Mouse (Mus musculus): ENCODE results near the gene Gm11634.
A peak's percentile ranks its signal among the peaks of the same experiment; 100 is the strongest.
"Not testable (repeated sequence)": the region's sequence is repeated elsewhere in the genome, so short reads cannot be mapped to it uniquely, and the experiment has no call there.

Gm11634 gene

DNA sequence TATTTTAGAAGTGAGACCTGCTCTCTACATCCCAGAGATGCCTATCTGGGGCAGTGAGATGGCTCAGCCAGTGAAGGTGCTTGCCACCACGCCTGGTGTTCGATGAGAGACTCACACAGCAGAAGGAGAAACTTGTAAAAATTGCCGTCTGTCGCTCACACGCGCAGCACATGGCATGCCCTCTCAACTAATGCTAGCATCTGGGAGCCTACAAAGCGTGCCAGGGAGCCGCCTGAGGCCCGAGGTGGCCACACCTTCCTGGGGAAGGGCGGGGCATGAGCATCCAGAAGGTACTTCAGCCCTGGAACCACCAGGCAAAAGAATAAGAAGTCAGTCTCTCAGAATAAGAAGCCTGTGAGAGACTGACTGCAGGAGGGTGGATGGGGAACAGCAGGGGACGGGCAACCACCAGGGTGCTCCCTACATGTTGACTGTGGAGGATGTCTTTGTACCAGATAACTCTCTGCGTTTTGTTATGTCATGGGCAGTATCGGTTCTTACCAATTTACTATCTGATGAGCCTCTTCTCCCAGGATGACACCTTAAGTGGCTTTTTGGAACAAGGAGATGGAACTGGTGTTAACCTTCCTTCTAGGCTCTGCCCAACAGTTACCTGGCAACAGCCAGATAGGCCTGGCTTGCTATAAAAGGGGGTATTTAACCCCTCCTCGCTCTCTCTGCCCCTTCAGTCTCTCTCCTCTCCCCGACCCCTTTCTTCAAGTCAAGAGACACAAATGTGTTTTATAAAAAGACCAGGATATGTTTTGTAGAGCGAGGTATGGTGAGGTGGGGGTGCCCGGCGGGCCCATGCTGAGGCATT lies 18.1 kb upstream of the Gm11634 start:
- DNase-seq (ENCODE audit: low spot score) = peak; percentile 35

DNA sequence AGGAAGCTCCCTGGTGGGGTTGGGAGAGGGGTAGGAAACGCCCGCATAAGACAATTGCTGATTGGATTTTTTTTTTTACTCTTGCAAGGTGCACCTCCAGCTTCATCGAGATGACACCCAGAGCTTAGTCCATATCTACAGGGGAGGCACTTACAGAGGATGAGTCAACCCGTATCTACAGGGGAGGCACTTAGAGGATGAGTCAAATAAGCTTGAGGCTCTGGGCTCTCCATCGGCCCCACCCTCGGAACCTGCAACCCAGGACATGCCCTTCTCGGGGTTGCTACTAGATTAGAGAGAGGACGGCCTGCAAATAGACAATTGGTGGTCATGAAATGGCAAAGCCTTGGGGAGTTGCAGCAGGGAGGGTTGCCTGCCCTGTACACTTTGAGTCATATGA lies 17.0 kb upstream of the Gm11634 start:
- no peak for DNase-seq (ENCODE audit: low spot score)

DNA sequence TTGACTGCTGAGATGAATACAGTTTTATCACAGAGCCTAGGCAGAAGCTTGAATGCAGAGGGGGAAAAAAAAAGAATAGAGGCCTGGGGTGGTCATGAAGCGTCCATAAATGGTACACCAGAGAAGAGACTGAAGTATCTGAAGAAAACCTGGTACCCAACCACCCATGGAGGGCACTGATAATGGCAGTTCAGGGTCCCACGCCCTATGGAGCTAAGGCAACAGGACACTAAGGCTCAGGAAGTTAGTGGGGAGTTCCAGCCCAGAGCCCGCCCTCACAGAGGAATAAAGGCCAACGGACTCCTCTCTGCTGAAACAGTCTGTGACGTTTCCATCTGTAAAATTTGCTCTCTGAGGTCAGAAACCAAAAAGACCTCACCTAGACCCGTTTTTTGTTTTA lies 16.3 kb upstream of the Gm11634 start:
- no peak for DNase-seq (ENCODE audit: low spot score)

DNA sequence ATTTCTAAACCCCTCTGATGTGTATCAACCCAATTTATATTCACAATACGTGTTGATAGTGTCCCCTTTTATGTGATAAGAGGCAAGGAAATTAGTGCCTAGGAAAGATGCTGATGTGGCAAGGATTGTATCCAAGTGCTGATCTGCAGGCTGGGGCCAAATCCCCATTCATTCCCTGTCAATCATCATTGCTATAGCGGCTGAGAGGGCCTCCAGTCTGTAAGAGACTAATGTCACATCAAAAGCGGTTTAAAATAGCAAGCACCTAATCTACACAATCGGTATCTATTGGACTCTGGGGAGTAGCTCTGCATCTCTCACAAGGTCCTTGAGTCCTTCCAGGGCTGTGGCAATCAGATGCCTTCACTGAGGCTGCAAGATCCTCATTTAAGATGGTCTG lies 15.1 kb upstream of the Gm11634 start:
- DNase-seq (ENCODE audit: low spot score) = no peak

DNA sequence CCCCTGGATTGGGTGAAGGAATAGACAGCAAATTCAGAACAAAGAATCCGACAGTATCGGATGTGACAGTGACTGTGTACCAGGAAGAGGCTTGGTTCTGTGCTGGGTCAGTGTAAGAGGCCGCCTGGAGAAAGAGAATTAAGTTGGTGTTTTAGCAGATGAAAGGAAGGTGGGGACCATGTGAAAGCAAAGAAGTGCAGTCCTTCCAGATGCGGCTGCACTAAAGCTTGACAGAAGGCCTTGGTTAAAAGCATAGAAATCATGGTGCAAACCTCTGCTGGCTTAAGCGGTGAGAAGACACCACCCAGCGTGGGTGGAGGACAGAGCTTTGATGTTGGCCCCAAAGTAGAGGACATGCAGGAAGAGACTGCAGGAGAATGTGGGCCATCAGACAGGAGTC lies 14.5 kb upstream of the Gm11634 start:
- DNase-seq (ENCODE audit: low spot score) = no peak

DNA sequence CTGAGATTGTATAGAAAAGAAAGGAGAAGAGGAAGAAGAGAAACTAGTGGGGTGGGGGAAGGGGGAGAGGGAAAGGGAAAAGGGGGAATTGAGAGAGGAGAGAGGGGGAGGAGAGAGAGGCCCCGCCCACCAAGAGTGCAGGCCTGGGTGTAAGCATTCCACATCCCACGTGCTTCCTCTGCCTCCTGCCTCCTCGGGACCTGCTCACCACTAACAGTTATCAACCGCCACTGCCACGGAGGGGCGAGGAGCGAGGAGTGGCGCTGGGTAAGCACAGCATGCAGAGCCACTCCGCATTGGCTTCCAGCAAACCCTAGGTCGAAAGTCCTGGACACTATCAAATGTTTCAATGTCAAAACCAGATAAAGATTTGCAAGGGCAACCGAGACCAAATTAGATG lies 11.4 kb upstream of the Gm11634 start:
- DNase-seq (ENCODE audit: low spot score) = peak; percentile 7

DNA sequence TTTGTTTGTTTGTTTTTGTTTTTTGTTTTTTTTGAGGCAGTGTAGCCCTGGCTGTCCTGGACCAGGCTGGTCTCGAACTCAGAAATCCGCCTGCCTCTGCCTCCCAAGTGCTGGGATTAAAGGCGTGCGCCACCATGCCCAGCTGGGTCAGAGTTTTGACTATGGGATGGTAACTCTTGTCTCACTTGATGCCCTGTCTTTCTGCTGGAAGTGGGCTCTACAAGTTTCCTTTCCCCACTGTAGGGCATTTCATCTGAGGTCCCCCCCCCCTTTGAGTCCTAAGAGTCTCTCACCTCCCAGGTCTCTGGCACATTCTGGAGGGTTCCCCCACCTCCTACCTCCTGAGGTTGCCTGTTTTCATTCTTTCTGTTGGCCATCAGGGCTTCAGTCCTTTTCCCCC lies 8.1 kb upstream of the Gm11634 start:
- not testable (repeated sequence) for DNase-seq (ENCODE audit: low spot score)

DNA sequence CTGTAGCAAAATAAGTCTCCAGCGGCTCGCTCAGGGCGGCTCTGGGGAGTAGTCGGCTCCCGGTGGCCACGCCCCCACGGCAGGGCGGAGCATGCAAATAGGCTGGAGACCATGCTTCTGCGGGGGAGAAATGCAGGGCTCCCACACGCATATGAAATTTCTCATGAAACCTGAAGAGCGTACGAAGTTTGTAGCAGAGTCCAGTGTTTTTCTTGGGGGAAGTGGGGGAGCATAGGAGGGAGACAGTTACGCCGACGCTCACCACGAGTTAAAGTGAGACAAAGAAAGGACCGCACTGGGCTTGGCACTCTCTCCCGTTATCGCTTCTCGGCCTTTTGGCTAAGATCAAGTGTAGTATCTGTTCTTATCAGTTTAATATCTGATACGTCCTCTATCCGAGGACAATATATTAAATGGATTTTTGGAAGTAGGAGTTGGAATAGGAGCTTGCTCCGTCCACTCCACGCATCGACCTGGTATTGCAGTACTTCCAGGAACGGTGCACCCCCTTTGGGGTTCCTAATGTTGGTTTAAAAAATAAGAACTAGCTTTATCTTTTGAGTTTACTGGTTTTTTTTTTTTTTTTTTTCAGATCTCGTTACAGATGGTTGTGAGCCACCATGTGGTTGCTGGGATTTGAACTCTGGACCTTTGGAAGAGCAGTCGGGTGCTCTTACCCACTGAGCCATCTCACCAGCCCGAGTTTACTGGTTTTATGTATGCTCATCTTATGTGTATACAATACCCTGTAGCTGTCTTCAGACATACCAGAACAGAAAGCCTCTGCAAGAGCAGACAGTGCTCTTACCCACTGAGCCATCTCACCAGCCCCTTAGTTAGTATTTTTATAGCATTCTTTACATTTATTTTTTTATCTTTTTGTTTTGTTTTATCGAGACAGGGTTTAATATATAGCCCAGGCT lies 5.7 kb upstream of the Gm11634 start:
- peak; percentile 89 for DNase-seq (ENCODE audit: low spot score)

DNA sequence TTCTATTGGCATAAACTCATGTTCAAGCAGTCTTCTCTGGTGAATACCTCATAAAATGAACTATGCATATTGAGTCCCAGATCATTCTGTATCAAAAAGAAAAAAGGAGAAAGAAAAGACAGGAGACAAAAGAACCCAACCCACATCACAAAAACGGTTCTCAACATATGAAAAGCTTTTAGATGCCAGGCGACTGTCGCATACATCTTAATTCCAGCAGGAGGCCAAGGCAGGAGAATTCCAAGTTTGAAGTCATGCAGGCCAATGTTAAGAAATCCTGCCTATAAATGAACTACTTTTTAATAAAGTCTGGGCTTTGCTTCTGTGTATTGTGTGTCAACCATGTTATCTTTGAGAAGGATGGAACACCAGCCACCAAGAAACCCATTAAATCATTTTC lies 5.1 kb upstream of the Gm11634 start:
- DNase-seq (ENCODE audit: low spot score) = no peak

DNA sequence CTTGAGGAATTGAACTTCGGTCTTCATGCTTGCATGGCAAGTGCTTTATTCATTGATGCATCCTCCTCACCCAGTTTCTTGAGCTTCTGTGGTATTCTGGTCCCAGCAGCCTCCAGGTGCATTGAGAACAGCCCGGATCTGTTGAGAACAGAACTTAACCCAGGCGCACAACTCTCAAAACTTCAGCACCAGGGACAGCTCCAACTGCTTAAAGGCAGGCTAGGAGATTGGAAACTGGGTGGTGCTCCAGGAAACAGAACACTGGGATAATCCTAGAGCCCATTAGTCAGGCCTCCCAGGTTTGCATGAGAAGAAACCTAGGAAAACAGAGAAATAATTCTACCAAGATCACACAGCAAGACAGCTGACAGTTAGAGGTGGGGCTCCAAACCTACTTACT lies 3.4 kb upstream of the Gm11634 start:
- peak; percentile 89 for DNase-seq (ENCODE audit: low spot score)

DNA sequence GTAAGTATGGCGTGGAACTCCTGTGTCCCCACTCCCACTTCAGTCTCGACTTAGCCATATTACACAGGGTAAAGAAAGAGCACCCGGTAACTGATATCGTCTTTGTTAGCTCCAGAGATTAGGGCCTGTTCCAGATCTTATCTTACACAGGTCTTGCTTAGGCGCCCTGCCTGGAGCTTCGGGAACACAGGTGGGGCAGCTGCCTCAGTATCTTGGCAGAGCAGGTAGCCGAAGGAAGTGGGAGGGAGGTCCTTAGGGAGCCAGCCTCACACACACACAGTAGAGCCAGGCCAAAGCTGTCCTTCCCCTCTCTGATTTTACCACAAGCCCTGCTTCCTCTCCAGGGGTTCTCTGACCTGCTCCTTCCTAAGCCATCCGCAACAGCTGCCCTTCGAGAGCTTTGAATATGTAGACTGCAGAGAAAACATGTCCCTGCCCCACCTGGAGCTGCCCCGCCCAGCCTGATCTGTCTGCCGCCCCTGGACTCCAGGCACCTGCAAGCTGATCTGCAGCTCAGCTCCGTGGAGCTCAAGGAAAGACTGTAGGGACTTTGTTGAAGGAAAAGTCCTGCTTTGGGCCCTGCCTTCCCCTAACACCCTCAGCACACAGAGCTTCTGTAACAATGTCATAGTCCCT lies 8.9 kb downstream of the Gm11634 start:
- DNase-seq (ENCODE audit: low spot score) = no peak

DNA sequence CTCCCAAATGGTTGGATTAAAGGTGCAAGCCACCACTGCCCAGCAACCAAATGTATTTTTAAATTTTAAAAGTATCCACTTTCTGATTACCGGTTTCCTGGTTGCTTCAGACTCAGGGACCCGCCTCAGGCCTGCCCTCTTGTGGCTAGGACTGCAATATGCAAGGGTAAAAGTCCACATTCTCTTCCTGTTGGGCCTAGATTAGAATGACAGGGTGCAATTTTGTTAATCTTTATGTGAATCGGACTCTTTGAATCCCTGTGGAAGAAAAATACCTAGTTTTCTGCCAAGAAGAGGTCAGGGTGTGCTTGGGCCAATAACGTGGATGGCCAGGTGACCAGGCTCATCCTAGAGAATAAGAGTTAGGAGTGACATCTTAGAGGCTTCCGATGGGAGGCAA lies 9.6 kb downstream of the Gm11634 start:
- peak; percentile 78 for DNase-seq (ENCODE audit: low spot score)

DNA sequence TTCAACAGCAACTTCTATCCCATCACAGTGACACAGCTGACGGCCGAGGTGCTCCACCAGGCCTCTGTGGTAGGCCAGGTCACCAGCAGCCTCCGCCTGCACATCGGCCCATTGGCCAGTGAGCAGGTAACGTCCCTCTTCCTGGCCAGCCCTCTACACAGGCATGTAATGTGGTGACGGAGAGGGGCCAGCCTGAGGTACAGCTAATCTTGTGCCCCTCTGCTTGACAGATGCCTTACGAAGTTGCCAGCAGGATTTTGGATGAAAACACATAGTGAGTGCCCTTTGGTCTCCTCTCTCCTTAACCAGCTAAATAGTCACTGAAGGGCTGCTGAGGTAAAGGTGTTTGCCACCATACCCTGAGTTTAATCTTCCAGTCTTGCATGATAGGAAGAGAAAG lies 10.2 kb downstream of the Gm11634 start:
- no peak for DNase-seq (ENCODE audit: low spot score)

DNA sequence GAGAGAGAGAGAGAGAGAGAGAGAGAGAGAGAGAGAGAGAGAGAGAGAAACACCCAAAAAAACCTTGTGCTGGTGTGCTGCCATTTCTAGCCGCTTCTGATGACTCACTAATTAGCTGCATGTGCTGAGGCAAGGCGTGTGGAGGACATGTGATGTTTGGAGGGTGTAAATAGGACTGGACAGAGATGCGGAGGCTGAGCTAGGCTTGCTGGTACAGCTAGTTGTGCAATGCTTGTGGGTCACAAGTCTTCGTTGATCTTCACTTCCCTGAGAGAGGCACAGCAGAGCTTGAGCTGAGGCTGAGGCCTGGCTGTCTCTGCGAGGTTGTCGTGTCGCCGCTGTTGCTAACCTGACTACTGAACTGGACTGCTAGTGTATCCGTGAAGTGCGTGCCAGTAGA lies 11.4 kb downstream of the Gm11634 start:
- DNase-seq (ENCODE audit: low spot score) = no peak

DNA sequence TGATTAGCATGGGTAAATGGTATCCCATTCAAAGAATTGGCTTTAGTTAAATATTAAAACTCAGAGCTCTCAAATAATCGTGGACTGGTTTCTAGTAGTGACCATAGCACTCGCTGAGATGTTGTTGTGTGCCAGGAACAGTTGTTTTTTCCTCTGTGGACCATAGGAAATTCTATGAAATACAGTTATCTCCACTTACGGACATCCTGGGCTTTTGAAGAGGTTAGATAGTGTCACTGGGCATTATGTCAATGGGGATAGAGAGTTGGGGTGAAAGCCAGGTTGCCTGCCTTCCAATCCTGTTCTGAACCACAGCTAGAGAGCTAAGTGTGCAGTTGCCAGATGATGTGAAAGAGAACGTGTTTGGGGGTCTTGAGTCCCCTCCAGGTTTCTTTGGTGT lies 13.3 kb downstream of the Gm11634 start:
- DNase-seq (ENCODE audit: low spot score) = no peak

DNA sequence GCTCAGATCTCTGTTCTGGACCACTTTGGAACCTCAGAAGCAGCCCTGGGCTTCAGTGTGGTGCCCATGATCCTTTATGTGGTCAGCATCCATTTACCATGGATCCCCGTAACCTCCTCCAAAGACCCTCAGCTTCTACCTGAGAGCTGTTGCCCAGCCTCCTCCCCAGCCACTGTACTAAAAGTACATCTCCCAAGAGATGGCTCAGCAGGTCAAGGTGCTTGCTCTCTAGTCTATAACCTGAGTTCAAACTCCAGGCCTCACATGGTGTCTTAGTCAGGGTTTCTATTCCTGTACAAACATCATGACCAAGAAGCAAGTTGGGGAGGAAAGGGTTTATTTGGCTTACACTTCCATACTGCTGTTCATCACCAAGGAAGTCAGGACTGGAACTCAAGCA lies 14.0 kb downstream of the Gm11634 start:
- DNase-seq (ENCODE audit: low spot score) = not testable (repeated sequence)

DNA sequence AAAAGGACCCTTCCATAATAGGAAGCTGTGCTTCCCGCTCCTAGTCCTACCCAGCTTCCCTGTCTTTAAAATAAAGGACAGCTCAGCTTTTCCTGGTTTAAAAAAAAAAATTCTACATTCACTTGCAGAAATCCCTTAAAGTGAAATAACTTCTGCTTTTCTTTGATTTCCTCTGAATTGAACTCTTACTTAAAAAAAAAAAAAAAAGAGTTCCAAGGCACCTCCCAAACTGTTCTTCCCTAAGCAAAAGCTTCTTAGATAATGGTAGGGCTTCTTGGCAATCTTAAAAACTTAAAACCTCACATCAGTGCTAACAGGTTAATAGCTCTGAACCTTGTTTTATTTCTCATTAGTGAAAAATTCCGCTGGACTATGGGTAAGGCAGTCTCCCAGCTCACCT lies 15.9 kb downstream of the Gm11634 start:
- no peak for DNase-seq (ENCODE audit: low spot score)

DNA sequence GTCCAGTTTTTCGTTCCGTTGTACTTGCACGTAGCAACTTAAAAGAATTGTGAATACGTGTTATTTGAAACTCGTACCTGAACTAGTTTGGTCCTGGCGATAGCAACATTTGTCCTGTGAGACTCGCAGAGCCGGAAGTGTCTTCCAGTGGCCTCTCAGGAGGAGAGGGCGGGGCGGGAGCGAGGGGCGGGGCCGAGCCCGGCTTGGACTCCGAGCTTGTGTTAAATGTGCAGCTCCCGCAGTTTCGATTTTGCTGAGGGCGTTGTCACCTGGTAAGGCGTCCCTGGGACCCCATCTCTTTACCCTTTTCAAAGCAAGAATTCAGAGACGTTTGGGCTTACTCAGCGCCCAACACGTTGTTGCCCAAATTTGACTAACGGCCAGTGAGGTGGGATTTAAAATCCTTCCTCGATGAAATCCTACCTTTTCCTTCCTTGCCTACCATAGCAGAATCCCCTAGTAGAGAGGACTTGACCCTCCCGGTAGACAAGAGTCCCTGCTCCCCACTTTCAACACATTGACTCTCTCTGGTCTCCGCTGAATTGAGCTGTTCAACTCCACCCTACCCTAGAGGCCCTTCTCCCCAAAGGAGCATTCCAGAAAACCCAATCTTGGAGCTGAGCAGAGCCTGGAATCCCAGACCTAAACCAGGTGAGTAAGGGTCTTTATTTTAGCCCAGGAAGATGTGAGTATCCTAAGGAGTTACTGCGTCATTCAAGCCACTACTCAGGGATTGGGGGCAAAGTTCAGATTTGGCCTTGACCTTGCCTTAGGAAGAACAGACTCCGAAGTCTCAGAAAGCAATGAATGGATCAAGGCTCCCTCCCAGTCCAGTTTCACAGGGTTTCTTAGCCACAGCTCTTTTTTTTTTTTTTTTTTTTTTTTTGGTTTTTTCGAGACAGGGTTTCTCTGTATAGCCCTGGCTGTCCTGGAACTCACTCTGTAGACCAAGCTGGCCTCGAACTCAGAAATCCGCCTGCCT lies 16.7 kb downstream of the Gm11634 start, which contains the start of gene Tmem106a:
Tmem106a (plus strand) TSS at position 189 of the 982 bp plus-strand sequence.
- peak; percentile 83 for DNase-seq (ENCODE audit: low spot score)

DNA sequence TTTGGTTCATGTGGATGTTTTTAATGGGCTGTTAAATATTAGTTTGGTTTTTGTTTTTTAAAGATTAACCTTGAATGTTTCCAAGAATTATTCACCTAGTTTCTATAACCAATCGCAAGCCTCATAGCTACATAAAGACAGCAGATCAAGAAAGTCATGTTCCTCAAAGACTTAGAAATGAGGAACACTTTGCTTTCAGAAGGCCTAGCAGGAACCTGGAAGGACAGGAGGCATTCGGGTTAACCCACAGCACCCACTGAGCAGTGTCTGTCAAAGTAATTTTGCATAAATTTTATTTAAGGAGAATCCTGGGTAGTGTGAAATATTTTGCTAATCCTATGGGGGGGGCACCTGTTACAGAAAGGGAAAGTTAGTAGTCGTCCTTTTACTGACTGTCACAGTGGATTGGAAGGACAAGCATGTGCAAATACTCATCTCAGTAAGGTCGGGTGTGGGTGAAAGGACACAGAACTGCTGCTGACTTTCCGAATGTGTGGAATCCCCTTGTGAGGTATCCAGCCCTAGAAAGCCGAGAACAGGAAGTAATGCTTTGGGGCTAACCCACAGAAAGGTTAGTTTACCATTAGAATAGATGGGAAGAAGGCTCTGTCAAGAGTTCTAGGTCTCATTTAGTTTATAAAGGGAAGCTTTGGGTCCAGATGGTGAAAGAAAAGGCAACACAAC lies 17.8 kb downstream of the Gm11634 start:
- DNase-seq (ENCODE audit: low spot score) = no peak

DNA sequence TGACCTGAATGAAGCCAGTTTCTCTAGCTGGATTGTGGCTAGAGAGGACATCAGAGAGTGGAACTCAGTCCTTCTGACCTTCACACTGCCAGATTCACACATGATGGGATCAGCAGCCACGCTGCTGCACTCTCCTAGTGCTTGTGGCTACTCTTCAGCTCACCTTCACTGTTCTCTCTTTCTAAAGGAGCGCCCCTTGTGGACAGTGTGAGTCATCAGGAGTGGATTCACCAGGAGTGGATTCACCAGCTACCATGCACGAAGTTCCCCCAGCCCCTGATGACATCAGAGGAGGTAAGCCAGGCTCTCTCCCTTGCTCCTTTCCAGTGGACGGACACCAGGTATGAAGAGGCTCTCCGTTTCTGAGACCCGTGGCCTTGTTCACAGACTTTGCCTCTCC lies 22.9 kb downstream of the Gm11634 start:
- peak; percentile 11 for DNase-seq (ENCODE audit: low spot score)

DNA sequence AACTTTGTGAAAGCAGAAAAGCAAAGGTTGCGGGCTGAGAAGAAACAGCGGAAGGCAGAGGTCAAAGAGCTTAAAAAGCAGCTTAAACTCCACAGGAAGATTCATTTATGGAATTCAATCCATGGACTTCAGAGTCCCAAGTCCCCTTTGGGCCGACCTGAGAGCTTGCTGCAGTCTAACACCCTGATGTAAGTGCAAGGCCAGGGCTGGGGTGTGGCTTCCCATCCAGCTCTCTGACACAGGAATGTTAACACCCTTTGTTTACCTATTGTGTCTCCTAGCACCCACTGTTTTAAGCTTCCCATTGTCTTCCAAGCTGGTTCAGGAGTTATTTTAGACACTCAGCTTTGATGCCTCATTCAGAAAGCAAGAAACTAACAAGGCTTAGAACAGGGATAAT lies 30.6 kb downstream of the Gm11634 start:
- DNase-seq (ENCODE audit: low spot score) = no peak

All from embryo, embryonic 10.5 days (tissue).